Mouse (Mus musculus): ENCODE results near the gene Rabgap1l.

Rabgap1l gene

GRCm38 (mm10) chr1:160329788-160330187, 463.2 kb downstream of the Rabgap1l start:
- DNase-seq (ENCODE audit: extremely low read depth, low read depth, low spot score) = no peak

GRCm38 (mm10) chr1:160327531-160327930, 465.5 kb downstream of the Rabgap1l start:
- DNase-seq (ENCODE audit: extremely low read depth, low read depth, low spot score) = no peak

GRCm38 (mm10) chr1:160325542-160325941, 467.5 kb downstream of the Rabgap1l start:
- DNase-seq (ENCODE audit: extremely low read depth, low read depth, low spot score) = no peak

- no peak for DNase-seq (ENCODE audit: extremely low read depth, low read depth, low spot score)
Observed at GRCm38 (mm10) chr1:160320690-160321089, 472.3 kb downstream of the Rabgap1l start.

- DNase-seq (ENCODE audit: extremely low read depth, low read depth, low spot score) = no peak
Observed at GRCm38 (mm10) chr1:160318057-160318725, 474.8 kb downstream of the Rabgap1l start.

- DNase-seq (ENCODE audit: extremely low read depth, low read depth, low spot score) = no peak
Observed at GRCm38 (mm10) chr1:160316239-160316638, 476.8 kb downstream of the Rabgap1l start.

GRCm38 (mm10) chr1:160312658-160313057, 480.4 kb downstream of the Rabgap1l start:
- DNase-seq (ENCODE audit: extremely low read depth, low read depth, low spot score) = no peak

GRCm38 (mm10) chr1:160311861-160312260, 481.1 kb downstream of the Rabgap1l start:
- no peak for DNase-seq (ENCODE audit: extremely low read depth, low read depth, low spot score)

- DNase-seq (ENCODE audit: extremely low read depth, low read depth, low spot score) = no peak
Observed at GRCm38 (mm10) chr1:160309951-160310350, 483.1 kb downstream of the Rabgap1l start.

- DNase-seq (ENCODE audit: extremely low read depth, low read depth, low spot score) = peak; percentile 63
Observed at GRCm38 (mm10) chr1:160308996-160309395, 484.0 kb downstream of the Rabgap1l start.

- DNase-seq (ENCODE audit: extremely low read depth, low read depth, low spot score) = no peak
Observed at GRCm38 (mm10) chr1:160308498-160308897, 484.5 kb downstream of the Rabgap1l start.

GRCm38 (mm10) chr1:160306866-160307616, 486.0 kb downstream of the Rabgap1l start:
- DNase-seq (ENCODE audit: extremely low read depth, low read depth, low spot score) = no peak

- DNase-seq (ENCODE audit: extremely low read depth, low read depth, low spot score) = no peak
Observed at GRCm38 (mm10) chr1:160306336-160306735, 486.7 kb downstream of the Rabgap1l start.

- no peak for DNase-seq (ENCODE audit: extremely low read depth, low read depth, low spot score)
Observed at GRCm38 (mm10) chr1:160305826-160306225, 487.2 kb downstream of the Rabgap1l start.

GRCm38 (mm10) chr1:160304969-160305498, 488.0 kb downstream of the Rabgap1l start:
- no peak for DNase-seq (ENCODE audit: extremely low read depth, low read depth, low spot score)

GRCm38 (mm10) chr1:160302268-160302667, 490.7 kb downstream of the Rabgap1l start:
- no peak for DNase-seq (ENCODE audit: extremely low read depth, low read depth, low spot score)

GRCm38 (mm10) chr1:160301156-160301555, 491.9 kb downstream of the Rabgap1l start:
- DNase-seq (ENCODE audit: extremely low read depth, low read depth, low spot score) = no peak

- no peak for DNase-seq (ENCODE audit: extremely low read depth, low read depth, low spot score)
Observed at GRCm38 (mm10) chr1:160300704-160301103, 492.3 kb downstream of the Rabgap1l start.

GRCm38 (mm10) chr1:160299979-160300378, 493.0 kb downstream of the Rabgap1l start:
- DNase-seq (ENCODE audit: extremely low read depth, low read depth, low spot score) = no peak

GRCm38 (mm10) chr1:160298893-160299292, 494.1 kb downstream of the Rabgap1l start:
- DNase-seq (ENCODE audit: extremely low read depth, low read depth, low spot score) = no peak

GRCm38 (mm10) chr1:160297701-160298100, 495.3 kb downstream of the Rabgap1l start:
- no peak for DNase-seq (ENCODE audit: extremely low read depth, low read depth, low spot score)

- no peak for DNase-seq (ENCODE audit: extremely low read depth, low read depth, low spot score)
Observed at GRCm38 (mm10) chr1:160295323-160295722, 497.7 kb downstream of the Rabgap1l start.
